Comparison of ENCODE assay signal across 18 mouse cellular contexts in the genomic region with DNA sequence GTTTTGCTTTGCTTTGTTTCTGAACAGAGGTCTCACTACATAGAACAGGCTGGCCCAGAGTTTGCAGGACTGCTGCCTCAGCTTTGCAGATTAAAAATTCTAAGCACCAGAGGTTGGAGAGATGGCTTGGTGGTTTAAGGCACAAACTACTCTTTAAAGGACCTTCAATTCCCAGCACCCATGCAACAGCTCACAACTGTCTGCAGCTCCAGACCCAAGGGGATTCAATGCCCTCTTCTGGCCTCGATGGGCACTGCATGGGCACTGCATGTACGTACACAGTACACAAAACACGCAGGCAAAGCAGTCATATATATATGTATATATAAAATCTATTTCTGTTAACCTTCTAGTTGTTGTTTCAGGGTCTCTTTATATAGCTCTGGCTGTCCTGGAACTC. TPM values are rescaled to one million over a fixed set of nuclear protein-coding genes. Genes with fewer than 3 reads are reported as not detected.
DNase-seq lines count a peak whose midpoint lies in the region; ATAC-seq and TF ChIP-seq lines count a peak whose summit lies in the region.
"Had no signal": no experiment of that assay in that cellular context is flagged by ENCODE, and none has a peak within 500 bp of the region (broad histone marks: within the 10 kb centered on the region; RNA-seq: fewer than 3 reads in every experiment).

No protein-coding gene starts in this region.

- no peak for TF ChIP-seq EP300 in ES-Bruce4 (IDR thresholded peaks at IDR 0.05; ENCODE audit: insufficient read depth, low read depth, low read length)

- no peaks in the 10 kb centered on the region for H3K9me3 ChIP-seq in liver, embryonic 13.5 days (replicated peaks)
- no peaks in the 10 kb centered on the region for H3K9me3 ChIP-seq in ES-Bruce4 (replicated peaks; ENCODE audit: control insufficient read depth, insufficient read depth, low read length, poor library complexity, severe bottlenecking)
- H3K9me3 ChIP-seq: embryonic facial prominence, embryonic 15.5 days; forebrain, embryonic 15.5 days; limb, embryonic 15.5 days had no signal

- H3K4me2 ChIP-seq in liver, embryonic 13.5 days: no peak overlapping the region
- H3K4me2 ChIP-seq: embryonic facial prominence, embryonic 15.5 days; forebrain, embryonic 15.5 days; hindbrain, embryonic 14.5 days; limb, embryonic 15.5 days had no signal

- TF ChIP-seq POLR2A in ES-Bruce4 (IDR thresholded peaks at IDR 0.05; ENCODE audit: insufficient read depth, low read length): no peak
- no peak for TF ChIP-seq POLR2A in cortical plate, adult 2 months (IDR thresholded peaks at IDR 0.05; ENCODE audit: extremely low read depth, insufficient read depth, low read length)

- peak; percentile 86 for DNase-seq in heart, adult 11 months
- DNase-seq in heart, adult 8-10 months (ENCODE audit: low spot score): no peak
- peak; percentile 10 for DNase-seq in liver, embryonic 13.5 days
- no peak for DNase-seq in liver
- DNase-seq in adrenal gland, postnatal 25 days: no peak
- DNase-seq in right cerebral cortex, postnatal 25 days: no peak
- DNase-seq: adrenal gland, adult 8-10 months; cerebellum, postnatal 14 days; gastrocnemius, postnatal 14 days; retina, postnatal 1 day; spleen, adult 18-20 months had no signal

- peaks cover 56% of the 10 kb centered on the region for H3K4me1 ChIP-seq in liver, embryonic 13.5 days (replicated peaks)
- H3K4me1 ChIP-seq in ES-Bruce4 (ENCODE audit: control insufficient read depth, insufficient read depth, low read length): no peaks in the 10 kb centered on the region
- peaks cover 25% of the 10 kb centered on the region for H3K4me1 ChIP-seq in cortical plate, adult 2 months (ENCODE audit: control insufficient read depth, insufficient read depth, low read length)
- H3K4me1 ChIP-seq: forebrain, embryonic 15.5 days had no signal

- ATAC-seq in liver, embryonic 13.5 days (ENCODE audit: low read depth): no peak
- ATAC-seq: forebrain, embryonic 15.5 days had no signal

- no peaks in the 10 kb centered on the region for H3K27me3 ChIP-seq in liver, embryonic 13.5 days
- no peaks in the 10 kb centered on the region for H3K27me3 ChIP-seq in ES-Bruce4 (ENCODE audit: control insufficient read depth, insufficient read depth, low read length, poor library complexity, severe bottlenecking)
- H3K27me3 ChIP-seq: embryonic facial prominence, embryonic 15.5 days; forebrain, embryonic 15.5 days; limb, embryonic 15.5 days had no signal

- TF ChIP-seq CTCF in ES-Bruce4 (IDR thresholded peaks at IDR 0.05; ENCODE audit: low read depth, low read length): peak; percentile 61
- TF ChIP-seq CTCF in cortical plate, adult 2 months (IDR thresholded peaks at IDR 0.05; ENCODE audit: extremely low read depth, insufficient read depth, low read length): peak; percentile 30; the same call in 1 of the 2 replicates

- no peaks in the 10 kb centered on the region for H3K36me3 ChIP-seq in liver, embryonic 13.5 days
- no peaks in the 10 kb centered on the region for H3K36me3 ChIP-seq in ES-Bruce4 (ENCODE audit: control insufficient read depth, insufficient read depth, low read length, poor library complexity, severe bottlenecking)
- H3K36me3 ChIP-seq: embryonic facial prominence, embryonic 15.5 days; forebrain, embryonic 15.5 days; limb, embryonic 15.5 days had no signal

- H3K4me3 ChIP-seq in liver, embryonic 13.5 days (replicated peaks): no peak overlapping the region
- H3K4me3 ChIP-seq in ES-Bruce4 (ENCODE audit: low read depth, low read length): no peak overlapping the region
- no peak overlapping the region for H3K4me3 ChIP-seq in cortical plate, adult 2 months (ENCODE audit: insufficient read depth, low read length)
- H3K4me3 ChIP-seq: embryonic facial prominence, embryonic 15.5 days; forebrain, embryonic 15.5 days; limb, embryonic 15.5 days had no signal

- 74% methylated on average over 3 of the region's 3 CpGs for WGBS in liver, embryonic 13.5 days (ENCODE audit: insufficient replicate concordance)

- H3K9ac ChIP-seq in liver, embryonic 13.5 days: no peak overlapping the region
- no peak overlapping the region for H3K9ac ChIP-seq in ES-Bruce4 (ENCODE audit: low read depth, poor library complexity, severe bottlenecking)
- H3K9ac ChIP-seq: embryonic facial prominence, embryonic 15.5 days; forebrain, embryonic 15.5 days; hindbrain, embryonic 14.5 days; limb, embryonic 15.5 days had no signal

- H3K27ac ChIP-seq in liver, embryonic 13.5 days: no peak overlapping the region
- no peak overlapping the region for H3K27ac ChIP-seq in ES-Bruce4 (ENCODE audit: insufficient read depth, low read length)
- no peak overlapping the region for H3K27ac ChIP-seq in cortical plate, adult 2 months (ENCODE audit: insufficient read depth, low read length)
- H3K27ac ChIP-seq: embryonic facial prominence, embryonic 15.5 days; forebrain, embryonic 15.5 days; hindbrain, embryonic 14.5 days; limb, embryonic 15.5 days had no signal

RNA-seq across cellular contexts. Expression of a gene that starts 13.3 kb away (rescaled TPM):
- total RNA-seq in heart, adult 8-10 months (2022): 10 to 100 TPM; 45.5 to 59.7 (median 53.9) TPM
- 5.9 and 6.7 TPM in 2 replicates for polyA plus RNA-seq in liver, embryonic 13.5 days (2015; fragmentation: Nextera tagmentation; extraction: Ambion mirVana)
- 52.3 and 58.9 TPM in 2 replicates for polyA plus RNA-seq in ES-Bruce4 (2011; ENCODE audit: insufficient read depth, insufficient read length, low read depth, missing spikeins)
- 195 and 201 TPM in 2 replicates for polyA plus RNA-seq in cortical plate, adult 2 months (2012; rRNA removed)
- total RNA-seq in adrenal gland, postnatal 25 days (2021): 123 and 157 TPM in 2 replicates

RNA-seq across cellular contexts. Expression of a gene that starts 42.4 kb away (rescaled TPM):
- total RNA-seq in heart, adult 8-10 months (2022): not detected
- polyA plus RNA-seq in liver, embryonic 13.5 days (2015; fragmentation: Nextera tagmentation; extraction: Ambion mirVana): not detected in 2 replicates
- polyA plus RNA-seq in ES-Bruce4 (2011; ENCODE audit: insufficient read depth, insufficient read length, low read depth, missing spikeins): not detected in 2 replicates
- 0.45 and 1.4 TPM in 2 replicates for polyA plus RNA-seq in cortical plate, adult 2 months (2012; rRNA removed)
- 0.85 TPM in 1 of 2 replicates, not detected in the other for total RNA-seq in adrenal gland, postnatal 25 days (2021)
- total RNA-seq: gastrocnemius, postnatal 14 days; megakaryocyte, adult 5-6 weeks had no signal

RNA-seq across cellular contexts. Expression of a gene that starts 52.6 kb away (rescaled TPM):
- 1 to 10 TPM; 2.1 to 3.6 (median 3.0) TPM for total RNA-seq in heart, adult 8-10 months (2022)
- 15.5 and 18.6 TPM in 2 replicates for polyA plus RNA-seq in liver, embryonic 13.5 days (2015; fragmentation: Nextera tagmentation; extraction: Ambion mirVana)
- polyA plus RNA-seq in ES-Bruce4 (2011; ENCODE audit: insufficient read depth, insufficient read length, low read depth, missing spikeins): 4.2 and 6.1 TPM in 2 replicates
- polyA plus RNA-seq in cortical plate, adult 2 months (2012; rRNA removed): 2.4 and 2.5 TPM in 2 replicates
- total RNA-seq in adrenal gland, postnatal 25 days (2021): 4.4 and 5.7 TPM in 2 replicates

Comparison
In these comparisons a context has a peak if more than half of its experiments do, and no peak if none do; other contexts are left out.
1. DNase-seq: peak in heart, adult 11 months (single experiment) and liver, embryonic 13.5 days (single experiment); none in heart, adult 8-10 months (single experiment), liver (single experiment), adrenal gland, postnatal 25 days (single experiment) and right cerebral cortex, postnatal 25 days (single experiment).